Mouse (Mus musculus) limb, embryonic 15.5 days (tissue): ENCODE results near the gene Gm11549. TPM values are rescaled to one million over a fixed set of nuclear protein-coding genes. Genes with fewer than 3 reads are reported as not detected.

Experiments
- ATAC-seq: fragments of 200-750 bp; cut with Nextera tagmentation; 2 replicates; pipeline ENCODE4 v1.8.0; 2017; ENCODE audit warnings: low read depth, moderate TSS enrichment; ENCODE audit not compliant: insufficient number of reproducible peaks, low FRiP score, low TSS enrichment
- H3K27ac ChIP-seq: fragments of 300-500 bp; sonication (generic); 2 replicates; pipeline ENCODE4 v1.5.1; 2015; ENCODE audit warnings: moderate library complexity, mild to moderate bottlenecking, inconsistent platforms
- H3K27me3 ChIP-seq: fragments of 300-500 bp; sonication (generic); 2 replicates; pipeline ENCODE4 v1.6.1; 2015; ENCODE audit warnings: inconsistent platforms
- H3K36me3 ChIP-seq: fragments of 300-500 bp; sonication (generic); 2 replicates; pipeline ENCODE4 v1.6.1; 2015; ENCODE audit warnings: inconsistent platforms
- H3K4me1 ChIP-seq: fragments of 300-500 bp; sonication (generic); 2 replicates; pipeline ENCODE4 v1.6.1; 2015; ENCODE audit warnings: inconsistent platforms
- H3K4me2 ChIP-seq: fragments of 300-500 bp; sonication (generic); 2 replicates; pipeline ENCODE4 v1.6.1; 2015; ENCODE audit warnings: mild to moderate bottlenecking, inconsistent platforms
- H3K4me3 ChIP-seq: fragments of 300-500 bp; sonication (generic); 2 replicates; pipeline ENCODE4 v1.5.1; 2015; ENCODE audit warnings: mild to moderate bottlenecking, inconsistent platforms
- H3K9ac ChIP-seq: fragments of 300-500 bp; sonication (generic); 2 replicates; pipeline ENCODE4 v1.6.1; 2015; ENCODE audit warnings: inconsistent platforms
- H3K9me3 ChIP-seq: fragments of 300-500 bp; sonication (generic); 2 replicates; pipeline ENCODE4 v1.6.1; 2016; ENCODE audit warnings: inconsistent platforms
- WGBS: fragments of 180-500 bp; shearing (Covaris S2); methylation state at CpG from one replicate; pipeline ENCODE4 v1.1.7; 2015; 5-methylcytosine and 5-hydroxymethylcytosine counted together
- polyA plus RNA-seq: library from polyadenylated mRNA; unstranded; fragments of >200 nt; fragmentation: Nextera tagmentation; extraction: Ambion mirVana; gene quantifications from 2 replicates; pipeline ENCODE4 v1.2.1, GENCODE M21; 2015

Gene Gm11549
- polyA plus RNA-seq: 0.06 TPM in 1 of 2 replicates, not detected in the other

DNA sequence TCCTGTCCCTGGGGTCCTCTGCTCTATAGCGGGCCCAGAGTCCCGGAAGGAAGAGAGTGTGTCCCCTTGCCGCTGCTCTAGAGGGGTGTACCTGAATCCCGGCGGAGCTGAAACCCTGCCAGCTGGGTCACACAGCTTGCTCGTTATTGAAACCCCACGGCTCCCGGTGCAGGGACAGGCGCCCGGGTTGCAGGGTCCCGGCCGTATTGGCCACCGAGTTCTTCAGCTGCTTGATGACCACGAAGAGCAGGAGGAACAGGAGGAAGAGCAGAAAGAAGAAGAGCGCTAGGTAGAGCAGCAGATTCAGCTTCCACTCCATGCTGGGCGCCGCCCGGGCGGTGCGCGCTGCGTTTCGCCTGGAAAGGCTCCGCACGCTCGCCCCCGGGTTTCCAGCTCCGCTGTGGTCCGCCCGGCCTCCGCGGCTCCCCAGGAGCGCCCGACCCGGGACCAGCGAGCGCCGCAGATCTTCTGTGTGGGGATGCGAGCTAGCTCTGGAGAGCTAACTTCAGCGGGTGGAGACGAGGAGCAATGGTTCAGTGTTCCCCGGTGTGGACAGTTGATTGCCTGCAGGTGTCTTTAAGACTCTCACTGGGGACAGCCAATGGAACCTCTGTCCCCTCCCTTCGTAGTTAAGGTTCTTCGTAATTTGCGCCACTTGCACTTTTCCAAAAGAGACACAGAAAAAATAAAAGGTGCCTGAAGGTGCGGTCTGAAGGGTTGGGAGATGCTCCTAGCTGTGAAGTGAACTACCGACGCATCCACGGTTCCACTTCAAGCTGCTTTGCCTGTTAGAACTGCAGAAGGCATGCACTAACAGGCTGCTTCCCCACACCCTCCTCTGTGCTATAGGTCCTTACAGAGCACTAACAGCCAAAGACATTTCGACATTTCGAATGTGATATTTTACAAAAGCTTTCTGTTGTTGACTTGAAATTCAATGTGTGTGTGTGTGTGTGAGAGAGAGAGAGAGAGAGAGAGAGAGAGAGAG is at the start of gene Gm11549:
Gene Gm11549 (minus strand): TSS at position 741 of the 988 bp plus-strand sequence.
- Histone ChIP-seq H3K27ac (no peak within 1 kb of the TSS), H3K4me3 (peak within 1 kb of the TSS; percentile 44), H3K4me2 (peak within 1 kb of the TSS; percentile 89), H3K9ac (peak within 1 kb of the TSS; percentile 26; the same call in 1 of the 2 replicates), H3K36me3 (no peaks in the 10 kb centered on the region), H3K27me3 (peaks cover 40% of the 10 kb centered on the region), H3K9me3 (no peaks in the 10 kb centered on the region), H3K4me1 (peaks cover 11% of the 10 kb centered on the region)
- under 1% methylated on average over 51 of the region's 51 CpGs for WGBS
- ATAC-seq: no peak

DNA sequence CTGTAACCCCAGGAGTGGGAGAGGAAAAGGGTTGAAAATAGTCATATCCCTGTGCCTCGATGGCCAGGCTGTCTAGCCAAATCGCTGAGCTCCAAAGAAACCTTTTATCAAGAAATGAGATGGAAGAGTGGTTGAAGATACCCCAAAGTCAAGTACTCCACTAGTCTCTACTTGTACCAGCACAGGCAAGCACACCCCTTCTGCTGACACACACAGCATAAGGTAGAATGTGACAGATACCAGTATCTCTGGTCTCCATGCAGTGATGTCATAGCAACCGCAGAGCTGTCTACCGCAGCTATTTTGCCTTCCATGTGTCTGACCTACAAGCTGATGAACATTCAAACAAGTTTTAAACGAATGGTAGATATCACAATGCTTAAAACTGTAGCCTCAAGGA is 48.2 kb upstream of the Gm11549 start:
- 87% methylated on average over 5 of the region's 5 CpGs for WGBS
- no peak overlapping the region for H3K27ac ChIP-seq
- H3K4me1 ChIP-seq: peaks cover 28% of the 10 kb centered on the region
- H3K4me2 ChIP-seq: peak overlapping the region; percentile 96
- ATAC-seq: no peak
- no peaks in the 10 kb centered on the region for H3K9me3 ChIP-seq
- H3K27me3 ChIP-seq: no peaks in the 10 kb centered on the region
- peaks cover 48% of the 10 kb centered on the region for H3K36me3 ChIP-seq
- no peak overlapping the region for H3K9ac ChIP-seq
- peak overlapping the region; percentile 78 for H3K4me3 ChIP-seq

GRCm38 (mm10) chr3:36563666-36564065 is 42.1 kb upstream of the Gm11549 start:
- H3K27ac ChIP-seq: no peak overlapping the region
- no peak overlapping the region for H3K9ac ChIP-seq
- no peak for ATAC-seq
- 85% methylated on average over 3 of the region's 3 CpGs for whole genome bisulfite sequencing
- H3K27me3 ChIP-seq: no peaks in the 10 kb centered on the region
- no peak overlapping the region for H3K4me2 ChIP-seq
- H3K9me3 ChIP-seq: no peaks in the 10 kb centered on the region
- no peak overlapping the region for H3K4me3 ChIP-seq
- peaks cover 84% of the 10 kb centered on the region for H3K36me3 ChIP-seq
- H3K4me1 ChIP-seq: 0 out of 2 replicates have a peak, but pooled peaks cover 3% of the 10 kb centered on the region

DNA sequence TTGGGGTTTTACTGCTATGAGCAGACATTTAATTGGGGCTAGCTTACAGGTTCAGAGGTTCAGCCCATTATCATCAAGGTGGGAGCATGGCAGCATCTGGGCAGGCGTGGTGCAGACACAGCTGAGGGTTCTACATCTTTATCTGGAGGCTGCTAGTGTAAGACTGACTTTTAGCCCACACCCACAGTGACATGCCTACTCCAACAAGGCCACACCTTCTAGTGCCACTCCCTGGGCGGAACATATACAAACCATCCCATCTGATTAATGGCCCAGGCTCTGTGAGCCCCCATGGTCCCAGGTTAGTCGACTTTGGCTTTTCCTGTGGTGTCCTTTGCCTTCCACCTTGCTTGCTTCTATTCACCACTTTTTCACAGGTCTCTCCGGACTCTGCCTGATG is 38.0 kb upstream of the Gm11549 start:
- WGBS: 79% methylated on average over 4 of the region's 4 CpGs
- no peak for ATAC-seq

GRCm38 (mm10) chr3:36557601-36558000 is 36.0 kb upstream of the Gm11549 start:
- ATAC-seq: no peak
- Histone ChIP-seq H3K4me1 (no peaks in the 10 kb centered on the region), H3K36me3 (peaks cover 72% of the 10 kb centered on the region), H3K27me3 (no peaks in the 10 kb centered on the region), H3K9ac (no peak overlapping the region), H3K4me3 (no peak overlapping the region), H3K4me2 (no peak overlapping the region), H3K9me3 (no peaks in the 10 kb centered on the region), H3K27ac (no peak overlapping the region)
- 100% methylated on average over 1 of the region's 1 CpGs for WGBS

More for the DNA sequence above, 38.0 kb upstream of the Gm11549 start:
- no peaks in the 10 kb centered on the region for H3K4me1 ChIP-seq
- peaks cover 83% of the 10 kb centered on the region for H3K36me3 ChIP-seq
- H3K4me2 ChIP-seq: no peak overlapping the region
- H3K4me3 ChIP-seq: no peak overlapping the region
- no peak overlapping the region for H3K27ac ChIP-seq
- no peaks in the 10 kb centered on the region for H3K9me3 ChIP-seq
- no peak overlapping the region for H3K9ac ChIP-seq
- H3K27me3 ChIP-seq: no peaks in the 10 kb centered on the region

DNA sequence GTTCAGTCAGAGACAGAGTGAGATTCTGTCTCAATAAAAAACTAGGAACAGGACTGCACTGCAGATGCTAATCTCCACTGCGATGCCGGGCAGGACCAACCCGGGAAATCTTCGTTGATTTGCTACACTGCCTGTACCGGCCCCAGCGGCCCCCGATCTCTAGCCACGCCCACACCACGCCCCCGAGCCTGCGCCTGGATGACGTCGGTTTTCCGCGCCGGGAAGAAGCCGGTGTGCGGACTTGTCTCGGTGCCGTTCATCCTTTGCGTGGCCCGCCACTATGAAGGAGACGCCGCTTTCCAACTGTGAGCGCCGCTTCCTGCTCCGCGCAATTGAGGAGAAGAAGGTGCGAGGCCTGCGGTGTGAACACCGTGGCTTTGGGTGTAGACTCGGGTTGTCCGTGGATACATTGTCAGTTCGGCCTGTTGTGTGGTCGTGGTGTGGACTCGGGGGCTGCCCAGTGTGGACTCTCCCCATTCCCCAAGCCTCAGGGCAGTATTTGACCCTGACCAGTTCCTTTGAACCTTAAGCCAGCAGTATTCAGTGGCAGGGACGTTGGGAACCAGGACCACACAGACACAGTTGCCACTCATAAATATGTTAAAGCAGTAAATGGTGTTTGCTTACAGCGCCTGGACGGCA is 30.9 kb upstream of the Gm11549 start, which contains the start of gene Exosc9:
Gene Exosc9 (plus strand): TSS at position 201 of the 642 bp plus-strand sequence.
- peak within 1 kb of the TSS; percentile 67 for H3K9ac ChIP-seq
- peaks cover 9% of the 10 kb centered on the region; the same call in 1 of the 2 replicates for H3K4me1 ChIP-seq
- H3K4me3 ChIP-seq: peak within 1 kb of the TSS; percentile 80
- no peaks in the 10 kb centered on the region for H3K9me3 ChIP-seq
- peak within 1 kb of the TSS; percentile 76 for H3K4me2 ChIP-seq
- peaks cover 31% of the 10 kb centered on the region for H3K36me3 ChIP-seq
- no peaks in the 10 kb centered on the region for H3K27me3 ChIP-seq
- peak within 1 kb of the TSS; percentile 64 for H3K27ac ChIP-seq
- under 1% methylated on average over 39 of the region's 39 CpGs for WGBS
- ATAC-seq: peak; percentile 89

DNA sequence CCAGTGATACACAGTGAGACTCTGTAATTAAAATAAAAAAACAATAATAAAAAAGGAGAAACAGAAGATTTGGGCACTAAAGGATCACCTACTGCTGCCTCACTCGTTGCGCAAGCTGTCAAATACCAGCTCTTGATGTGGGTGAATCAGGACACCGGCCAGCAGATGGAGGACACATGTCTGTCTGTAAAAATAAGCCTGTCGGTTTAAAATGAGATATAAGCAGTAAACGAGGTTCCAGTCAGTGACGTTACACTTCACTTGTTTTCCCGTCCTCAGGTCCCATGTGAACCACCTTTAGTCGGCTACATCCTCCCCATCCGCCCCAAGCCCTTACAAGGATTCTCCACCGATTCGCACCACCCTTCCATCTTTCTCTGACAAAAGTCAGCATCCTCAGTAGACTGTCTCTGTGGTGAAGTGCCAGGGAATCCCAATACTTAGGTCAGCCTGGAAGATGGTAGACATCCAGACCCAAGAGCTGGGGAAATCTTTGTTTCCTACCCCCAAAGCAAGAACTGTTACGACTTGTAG is 30.3 kb upstream of the Gm11549 start:
- H3K36me3 ChIP-seq: peaks cover 25% of the 10 kb centered on the region
- H3K27me3 ChIP-seq: no peaks in the 10 kb centered on the region
- peak overlapping the region; percentile 76 for H3K4me2 ChIP-seq
- H3K4me1 ChIP-seq: peaks cover 9% of the 10 kb centered on the region; the same call in 1 of the 2 replicates
- 0 out of 2 replicates have a peak, but pooled peaks have one; percentile 30 for ATAC-seq
- H3K27ac ChIP-seq: peak overlapping the region; percentile 64
- peak overlapping the region; percentile 80 for H3K4me3 ChIP-seq
- H3K9me3 ChIP-seq: no peaks in the 10 kb centered on the region
- WGBS: 15% methylated on average over 12 of the region's 12 CpGs
- H3K9ac ChIP-seq: peak overlapping the region; percentile 67; the same call in 1 of the 2 replicates

- H3K4me3 ChIP-seq: 0 out of 2 replicates have a peak overlapping the region, but pooled peaks have one; percentile 80
- H3K4me2 ChIP-seq: peak overlapping the region; percentile 76; the same call in 1 of the 2 replicates
- 50% methylated on average over 9 of the region's 9 CpGs for WGBS
- H3K27ac ChIP-seq: no peak overlapping the region; the same call in 1 of the 2 replicates
- no peaks in the 10 kb centered on the region for H3K27me3 ChIP-seq
- H3K4me1 ChIP-seq: peaks cover 9% of the 10 kb centered on the region; the same call in 1 of the 2 replicates
- no peaks in the 10 kb centered on the region for H3K9me3 ChIP-seq
- H3K36me3 ChIP-seq: peaks cover 23% of the 10 kb centered on the region
- H3K9ac ChIP-seq: no peak overlapping the region
- ATAC-seq: peak; percentile 56; the same call in 1 of the 2 replicates
Observed at GRCm38 (mm10) chr3:36551343-36551742, 29.7 kb upstream of the Gm11549 start.

DNA sequence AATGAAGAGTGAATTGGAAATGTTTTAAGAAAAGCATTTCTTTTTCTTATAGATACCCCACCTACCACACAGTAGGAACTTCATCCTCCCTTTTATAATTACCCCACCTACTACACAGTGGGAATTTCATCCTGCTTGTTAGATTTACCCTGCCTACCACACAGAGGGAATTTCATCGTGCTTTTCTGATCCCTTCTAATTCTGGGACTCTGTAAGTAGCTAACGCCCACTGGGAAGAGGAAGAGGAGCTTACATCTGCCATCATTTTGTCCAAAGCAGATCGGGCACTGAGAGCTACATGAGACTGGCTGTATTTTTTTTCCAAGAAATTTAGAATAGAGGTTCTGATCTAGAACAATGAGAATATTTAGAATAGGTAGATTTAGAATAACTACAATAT is 23.3 kb upstream of the Gm11549 start:
- H3K9me3 ChIP-seq: no peaks in the 10 kb centered on the region
- H3K36me3 ChIP-seq: no peaks in the 10 kb centered on the region
- H3K4me3 ChIP-seq: no peak overlapping the region
- H3K9ac ChIP-seq: no peak overlapping the region
- H3K4me2 ChIP-seq: no peak overlapping the region
- H3K4me1 ChIP-seq: no peaks in the 10 kb centered on the region
- no peaks in the 10 kb centered on the region for H3K27me3 ChIP-seq
- ATAC-seq: no peak
- WGBS: 75% methylated on average over 3 of the region's 3 CpGs
- no peak overlapping the region for H3K27ac ChIP-seq

- no peak overlapping the region for H3K4me3 ChIP-seq
- H3K27ac ChIP-seq: no peak overlapping the region
- H3K4me2 ChIP-seq: no peak overlapping the region
- no peaks in the 10 kb centered on the region for H3K27me3 ChIP-seq
- no peaks in the 10 kb centered on the region for H3K9me3 ChIP-seq
- no peak for ATAC-seq
- 83% methylated on average over 2 of the region's 2 CpGs for WGBS
- no peaks in the 10 kb centered on the region for H3K36me3 ChIP-seq
- H3K4me1 ChIP-seq: no peaks in the 10 kb centered on the region
- H3K9ac ChIP-seq: no peak overlapping the region
Observed at GRCm38 (mm10) chr3:36541399-36541798, 19.8 kb upstream of the Gm11549 start.

DNA sequence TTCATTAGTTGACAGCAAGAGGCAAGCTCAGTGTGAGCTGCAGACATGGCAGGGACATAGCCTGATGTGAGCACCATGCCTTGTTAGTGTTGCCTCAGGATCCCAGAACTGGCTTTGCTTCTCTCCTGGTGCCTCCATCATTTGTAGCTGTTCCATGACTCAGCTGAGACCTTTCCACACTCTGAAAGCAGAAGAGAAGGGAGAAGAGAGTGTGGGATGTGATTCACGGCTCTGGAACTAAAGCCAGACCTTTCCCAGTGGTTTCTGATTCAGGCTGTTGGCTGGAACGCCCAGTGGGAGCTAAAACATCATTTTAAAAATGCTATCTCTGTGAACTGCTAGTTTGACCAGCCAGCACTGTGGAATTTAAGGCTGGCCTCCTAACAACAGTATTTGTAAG is 19.1 kb upstream of the Gm11549 start:
- H3K9ac ChIP-seq: no peak overlapping the region
- H3K27me3 ChIP-seq: no peaks in the 10 kb centered on the region
- no peaks in the 10 kb centered on the region for H3K4me1 ChIP-seq
- H3K4me2 ChIP-seq: no peak overlapping the region
- 56% methylated on average over 2 of the region's 2 CpGs for WGBS
- no peaks in the 10 kb centered on the region for H3K9me3 ChIP-seq
- no peak overlapping the region for H3K27ac ChIP-seq
- H3K4me3 ChIP-seq: no peak overlapping the region
- H3K36me3 ChIP-seq: no peaks in the 10 kb centered on the region
- ATAC-seq: no peak
